Mouse (Mus musculus): ENCODE results near the gene Bpifa1.

DNA sequence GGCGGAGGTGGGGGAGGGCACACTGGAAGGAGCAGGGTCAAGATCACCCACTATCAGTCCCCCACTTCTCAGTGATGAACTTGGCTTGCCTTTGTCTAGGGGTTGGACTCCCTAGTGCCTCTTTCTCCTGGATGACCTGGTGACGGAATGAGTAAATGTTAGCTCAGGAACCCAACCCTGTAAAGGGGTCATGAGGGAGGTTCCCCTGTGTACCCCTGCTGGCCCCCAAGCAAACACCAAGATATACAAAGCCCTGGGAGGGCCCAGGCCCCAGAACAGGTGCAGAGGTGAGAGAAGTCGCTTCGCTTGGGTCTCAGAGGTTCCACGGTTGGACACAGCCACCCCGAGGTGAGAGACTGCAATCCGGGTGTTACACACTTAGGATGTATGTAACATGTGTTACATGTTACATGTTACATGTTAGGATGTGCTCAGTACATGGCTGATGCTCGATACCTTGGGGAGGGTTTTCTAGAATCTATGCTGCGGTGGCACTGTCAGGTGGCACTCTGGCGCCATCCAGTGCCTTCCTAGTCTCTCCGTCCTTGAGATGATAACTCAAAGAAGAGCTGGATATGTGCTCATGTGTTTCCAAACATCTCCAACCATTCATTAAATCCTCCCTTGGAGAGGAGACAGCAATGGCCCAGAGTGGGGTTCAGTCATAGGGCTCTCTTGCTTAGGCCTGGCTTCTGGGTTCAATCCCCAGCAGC is 48.0 kb downstream of the Bpifa1 start, which contains the start of gene Bpifb1:
- TF ChIP-seq POLR2A (IDR thresholded peaks at IDR 0.05; ENCODE audit: insufficient read depth, low read depth, low read length) (no peak), CTCF (IDR thresholded peaks at IDR 0.05) (peak; percentile 19; the same call in 1 of the 2 replicates), EP300 (IDR thresholded peaks at IDR 0.05; ENCODE audit: insufficient read depth, low read depth, low read length) (no peak)

Data from heart, adult 2 months (tissue).